Mouse (Mus musculus) kidney, postnatal 36 days (tissue): ENCODE data around the gene Olfr1020.

Experiments used
- DNase-seq, 2 experiments: peaks; one replicate each; pipeline ENCODE4 v3.0.0; 2021 to 2022; ENCODE audit warnings: mixed read lengths in 2 of 2

Olfr1020 gene

GRCm38 (mm10) chr2:85846730-85847129 lies at the start of gene Olfr1020:
Olfr1020 (plus strand) TSS chr2:85847030.
- DNase-seq: no peak

DNA sequence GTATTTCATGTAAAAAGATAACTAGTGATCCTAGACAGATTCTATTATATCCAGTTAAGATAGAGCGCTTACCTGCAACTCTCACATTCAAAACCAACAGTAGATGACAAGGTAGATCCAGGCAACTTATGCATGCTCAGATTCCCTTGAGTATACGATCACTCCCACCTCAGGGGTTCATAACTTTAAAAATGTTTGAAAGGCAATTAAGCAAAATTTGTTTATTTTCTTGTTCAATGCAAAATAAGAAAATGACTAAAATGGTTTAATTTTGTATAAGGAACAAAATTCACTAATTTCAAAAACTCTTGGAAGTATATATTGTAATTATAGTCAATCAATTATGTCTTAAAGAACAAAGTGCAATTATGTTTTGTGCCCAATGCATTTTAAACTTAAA lies 44.4 kb upstream of the Olfr1020 start, which contains the start of gene Olfr1016:
Gene Olfr1016 (minus strand): TSS at position 101 of the 400 bp plus-strand sequence.
- no peak for DNase-seq

DNA sequence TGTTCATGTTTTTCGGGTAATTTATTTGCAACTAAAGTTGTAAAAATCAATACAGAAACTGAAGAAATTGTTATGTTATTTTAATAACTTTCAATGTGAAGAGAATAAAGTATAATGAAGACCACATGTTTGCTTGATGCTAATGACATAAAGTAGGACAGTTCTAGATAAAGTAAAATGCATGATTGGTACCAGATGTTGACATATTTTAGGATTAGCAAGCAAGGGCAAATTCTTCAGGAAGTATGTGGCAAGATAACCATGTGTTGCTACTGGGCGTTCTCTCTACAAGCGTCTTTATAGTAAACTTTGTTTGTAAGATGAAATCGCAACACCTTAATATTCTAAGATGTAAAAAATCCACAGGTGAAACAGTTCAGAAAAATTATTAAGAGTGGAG lies 42.3 kb upstream of the Olfr1020 start:
- DNase-seq: no peak

DNA sequence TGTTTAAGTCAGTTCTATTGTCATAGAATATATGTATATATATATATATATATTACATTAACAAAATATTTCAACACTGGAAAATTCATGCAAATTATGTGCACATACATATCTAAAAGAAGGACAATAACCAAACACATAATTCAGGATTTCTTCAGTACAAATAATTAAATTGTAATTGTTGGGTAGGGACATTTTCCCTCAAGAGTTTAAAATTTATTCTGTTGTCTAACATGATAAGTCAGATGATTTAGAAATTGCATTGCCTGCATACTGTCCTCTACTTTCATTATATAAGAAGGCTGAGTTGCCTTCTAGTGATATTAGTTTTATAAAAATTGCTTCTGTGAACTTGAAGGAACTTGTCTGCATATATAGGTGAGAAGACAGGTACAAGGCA lies 28.7 kb upstream of the Olfr1020 start, which contains the start of gene Olfr1018:
Gene Olfr1018 (plus strand): TSS at position 301 of the 400 bp plus-strand sequence.
- no peak for DNase-seq

DNA sequence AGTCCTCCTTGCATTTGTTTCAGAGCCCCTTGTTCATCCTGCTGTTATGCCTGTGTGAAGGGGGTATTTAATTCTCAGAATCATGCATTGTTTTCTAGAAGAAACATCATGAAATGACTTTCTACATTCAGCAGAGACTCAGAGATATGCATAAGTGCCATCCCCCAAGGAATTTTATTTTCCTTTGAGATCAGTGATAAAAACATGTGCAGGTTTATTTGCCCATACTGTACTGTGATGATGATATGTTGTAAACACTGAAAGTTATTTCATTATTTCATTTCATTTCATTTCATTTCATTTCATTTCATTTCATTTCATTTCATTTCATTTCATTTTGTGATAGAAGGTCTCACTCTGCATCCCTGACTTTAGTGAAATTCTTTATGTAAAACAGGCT lies 1.4 kb upstream of the Olfr1020 start, which contains the start of gene Olfr1019:
Gene Olfr1019 (minus strand): TSS at position 101 of the 400 bp plus-strand sequence.
- DNase-seq: no peak

GRCm38 (mm10) chr2:85868294-85868693 lies 21.5 kb downstream of the Olfr1020 start, which contains the start of gene Olfr1022:
Olfr1022 (plus strand) TSS chr2:85868594.
- no peak for DNase-seq

- no peak for DNase-seq
These were observed 38.5 kb downstream of the Olfr1020 start, which contains the start of gene Olfr1023 for GRCm38 (mm10) chr2:85885340-85885739. Olfr1023 (plus strand) TSS chr2:85885640.
